Mouse (Mus musculus) embryonic facial prominence, embryonic 14.5 days (tissue): Measurements from ENCODE around the gene Becn1. TPM values are rescaled to one million over a fixed set of nuclear protein-coding genes. Genes with fewer than 3 reads are reported as not detected.

Experiments
- ATAC-seq: fragments of 200-750 bp; cut with Nextera tagmentation; 2 replicates; pipeline ENCODE4 v1.8.0; 2017; ENCODE audit warnings: low read depth, moderate number of reproducible peaks, moderate TSS enrichment
- DNase-seq: peaks from one replicate; pipeline ENCODE4 v3.0.0-alpha.2; 2015; ENCODE audit warnings: low spot score
- H3K27ac ChIP-seq: fragments of 300-500 bp; sonication (generic); replicated peaks from 2 replicates; pipeline ENCODE4 v1.5.1; 2014; ENCODE audit warnings: low read depth, mild to moderate bottlenecking, low read length, moderate library complexity
- H3K27me3 ChIP-seq: fragments of 300-500 bp; sonication (generic); replicated peaks from 2 replicates; pipeline ENCODE4 v1.6.1; 2014; ENCODE audit warnings: low read length; ENCODE audit not compliant: control insufficient read depth, insufficient read depth
- H3K36me3 ChIP-seq: fragments of 300-500 bp; sonication (generic); 2 replicates; pipeline ENCODE4 v1.6.1; 2014; ENCODE audit warnings: low read length, mixed read lengths; ENCODE audit not compliant: control insufficient read depth, insufficient read depth
- H3K4me1 ChIP-seq: fragments of 300-500 bp; sonication (generic); 2 replicates; pipeline ENCODE4 v1.6.1; 2014; ENCODE audit warnings: antibody characterized with exemption, low read length; ENCODE audit not compliant: control insufficient read depth, insufficient read depth
- H3K4me2 ChIP-seq: fragments of 300-500 bp; sonication (generic); 2 replicates; pipeline ENCODE4 v1.6.1; 2014; ENCODE audit warnings: low read depth, mild to moderate bottlenecking, low read length, moderate library complexity, mixed read lengths
- H3K4me3 ChIP-seq: fragments of 300-500 bp; sonication (generic); 2 replicates; pipeline ENCODE4 v1.5.1; 2014; ENCODE audit warnings: low read depth, mild to moderate bottlenecking, low read length
- H3K9ac ChIP-seq: fragments of 300-500 bp; sonication (generic); 2 replicates; pipeline ENCODE4 v1.6.1; 2014; ENCODE audit warnings: low read depth, mild to moderate bottlenecking, low read length, moderate library complexity, mixed read lengths
- H3K9me3 ChIP-seq: fragments of 300-500 bp; sonication (generic); 2 replicates; pipeline ENCODE4 v1.6.1; 2016; ENCODE audit warnings: low read length; ENCODE audit not compliant: control insufficient read depth
- WGBS: fragments of 180-500 bp; shearing (Covaris S2); extraction: QIAGEN DNeasy Blood & Tissue Kit; methylation state at CpG from one replicate; pipeline ENCODE4 v1.1.7; 2014; 5-methylcytosine and 5-hydroxymethylcytosine counted together
- polyA plus RNA-seq: library from polyadenylated mRNA; unstranded; fragments of >200 nt; fragmentation: Nextera tagmentation; extraction: Ambion mirVana; gene quantifications from 2 replicates; pipeline ENCODE4 v1.2.1, GENCODE M21; 2014

Becn1 gene
- polyA plus RNA-seq, 1 experiment from 2014 or later, result 134 TPM

DNA sequence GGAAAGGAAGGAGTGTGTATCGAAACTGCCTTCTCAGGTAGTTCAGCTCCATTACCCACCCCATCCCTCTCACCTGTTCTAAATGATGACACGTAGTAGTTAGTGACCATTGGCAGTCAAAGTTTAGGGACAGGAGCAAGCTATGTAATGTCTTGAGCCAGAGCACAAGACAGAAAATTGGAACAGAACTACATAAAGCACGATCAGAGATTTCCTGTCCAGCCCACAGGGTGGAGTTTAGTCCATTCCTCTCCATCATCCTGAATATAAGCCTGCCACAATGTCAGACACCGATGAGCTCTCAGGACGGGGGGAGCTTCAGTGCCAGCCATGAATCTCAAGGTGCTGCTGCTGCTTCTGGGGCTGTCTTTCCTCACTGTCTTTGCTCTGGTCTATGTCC, 22.7 kb upstream of the Becn1 start, which contains the start of gene Aoc2:
Gene Aoc2 (plus strand): TSS at position 301 of the 400 bp plus-strand sequence.
- no peak within 1 kb of the TSS for H3K4me2 ChIP-seq
- no peaks in the 10 kb centered on the region for H3K27me3 ChIP-seq
- H3K27ac ChIP-seq, result no peak within 1 kb of the TSS
- peaks cover 64% of the 10 kb centered on the region for H3K36me3 ChIP-seq
- no peak within 1 kb of the TSS for H3K4me3 ChIP-seq
- no peaks in the 10 kb centered on the region for H3K4me1 ChIP-seq
- no peaks in the 10 kb centered on the region for H3K9me3 ChIP-seq
- ATAC-seq (no peak), DNase-seq (no peak)
- 93% methylated on average over 5 of the region's 5 CpGs for WGBS
- no peak within 1 kb of the TSS for H3K9ac ChIP-seq

- Histone ChIP-seq H3K4me2 (no peak overlapping the region), H3K36me3 (peaks cover 76% of the 10 kb centered on the region), H3K4me1 (no peaks in the 10 kb centered on the region), H3K9ac (no peak overlapping the region), H3K27ac (no peak overlapping the region), H3K27me3 (no peaks in the 10 kb centered on the region), H3K4me3 (no peak overlapping the region), H3K9me3 (no peaks in the 10 kb centered on the region)
- peak; percentile 64 for ATAC-seq
- DNase-seq, result peak; percentile 81
- WGBS, result 20% methylated on average over 4 of the region's 4 CpGs
Measured at GRCm38 (mm10) chr11:101323609-101324008, 21.5 kb upstream of the Becn1 start.

DNA sequence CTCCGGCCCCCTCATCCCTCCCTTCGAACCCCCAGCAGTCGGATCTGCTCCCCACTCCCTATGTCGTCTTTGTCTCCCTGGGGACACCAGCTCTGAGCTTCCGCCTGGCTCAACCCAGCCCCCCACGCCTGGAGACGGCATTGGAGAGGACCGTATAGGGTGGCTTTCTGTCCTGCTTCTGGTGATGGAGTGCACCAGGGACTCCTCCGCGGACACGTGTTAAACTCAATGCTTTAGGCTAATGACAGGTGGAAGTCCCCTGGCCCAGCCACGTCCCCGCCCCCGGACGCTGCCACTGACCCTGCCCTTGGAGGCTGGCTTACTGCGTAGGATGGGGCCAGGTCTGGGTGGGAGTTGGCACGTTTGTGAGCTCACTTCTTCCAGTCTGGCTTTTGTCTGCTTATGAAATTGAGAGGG, 14.4 kb upstream of the Becn1 start:
- Histone ChIP-seq H3K27me3 (no peaks in the 10 kb centered on the region), H3K9ac (peak overlapping the region; percentile 87), H3K4me3 (peak overlapping the region; percentile 96), H3K4me2 (peak overlapping the region; percentile 90), H3K27ac (peak overlapping the region; percentile 82), H3K4me1 (peaks cover 5% of the 10 kb centered on the region; the same call in 1 of the 2 replicates), H3K9me3 (no peaks in the 10 kb centered on the region), H3K36me3 (peaks cover 39% of the 10 kb centered on the region)
- WGBS, result 0% methylated on average over 17 of the region's 17 CpGs
- DNase-seq, result peak; percentile 39
- peak; percentile 35 for ATAC-seq

DNA sequence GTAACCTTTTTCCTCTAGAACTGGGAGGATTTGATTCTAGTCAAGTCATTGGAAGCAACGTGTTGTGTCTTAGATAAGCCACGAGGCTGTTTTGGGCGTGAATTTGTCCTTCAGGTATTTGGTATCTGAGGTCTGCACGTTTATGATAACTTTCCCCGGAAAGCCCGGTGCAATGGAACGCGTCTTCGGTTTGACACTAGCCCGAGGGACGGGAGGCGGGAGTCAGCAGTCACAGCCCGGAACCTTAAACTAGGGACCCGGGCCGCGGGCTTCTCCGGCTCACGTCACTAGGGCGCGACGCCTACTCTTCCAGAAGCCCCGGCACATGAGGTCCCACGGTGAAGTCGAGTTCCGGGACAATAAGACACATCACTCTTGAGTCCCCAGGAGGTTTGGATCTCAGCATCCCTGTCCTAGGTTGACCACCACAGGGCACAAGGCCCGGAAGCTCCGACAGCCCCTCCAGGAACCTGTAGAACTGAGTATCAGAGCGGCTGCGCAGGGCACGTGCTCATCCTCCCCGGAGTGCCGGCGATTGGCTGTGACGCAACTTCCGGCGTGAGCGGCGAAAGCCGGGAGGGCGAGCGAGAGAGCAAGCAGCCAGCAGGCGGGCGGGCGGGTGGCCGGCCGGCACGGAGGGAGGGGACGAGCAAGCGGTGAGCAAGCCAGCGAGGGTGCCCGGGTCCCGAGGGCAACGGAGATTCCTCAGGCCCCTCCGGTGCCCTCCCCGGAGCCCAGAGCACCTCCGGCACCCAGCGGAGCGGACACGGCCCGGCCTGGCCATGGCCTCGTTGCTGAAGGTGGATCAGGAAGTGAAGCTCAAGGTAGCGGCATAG, 13.8 kb upstream of the Becn1 start, which contains the start of gene Psme3:
Gene Psme3 (plus strand): TSS at position 549 of the 836 bp plus-strand sequence.
- no peaks in the 10 kb centered on the region for H3K9me3 ChIP-seq
- peaks cover 33% of the 10 kb centered on the region for H3K36me3 ChIP-seq
- peak within 1 kb of the TSS; percentile 87 for H3K9ac ChIP-seq
- H3K4me1 ChIP-seq, result peaks cover 5% of the 10 kb centered on the region; the same call in 1 of the 2 replicates
- no peaks in the 10 kb centered on the region for H3K27me3 ChIP-seq
- H3K4me2 ChIP-seq, result peak within 1 kb of the TSS; percentile 90
- DNase-seq (peak; percentile 94), ATAC-seq (peak; percentile 93)
- H3K4me3 ChIP-seq, result peak within 1 kb of the TSS; percentile 96
- WGBS, result under 1% methylated on average over 38 of the region's 62 CpGs
- H3K27ac ChIP-seq, result peak within 1 kb of the TSS; percentile 82

- H3K9me3 ChIP-seq, result no peaks in the 10 kb centered on the region
- peaks cover 5% of the 10 kb centered on the region; the same call in 1 of the 2 replicates for H3K4me1 ChIP-seq
- peak overlapping the region; percentile 82 for H3K27ac ChIP-seq
- WGBS, result 82% methylated on average over 8 of the region's 8 CpGs
- peak overlapping the region; percentile 90 for H3K4me2 ChIP-seq
- peak overlapping the region; percentile 87 for H3K9ac ChIP-seq
- peaks cover 25% of the 10 kb centered on the region for H3K36me3 ChIP-seq
- DNase-seq (no peak), ATAC-seq (no peak)
- H3K4me3 ChIP-seq, result peak overlapping the region; percentile 96
- H3K27me3 ChIP-seq, result no peaks in the 10 kb centered on the region
Measured at GRCm38 (mm10) chr11:101315082-101315650, 13.1 kb upstream of the Becn1 start.

DNA sequence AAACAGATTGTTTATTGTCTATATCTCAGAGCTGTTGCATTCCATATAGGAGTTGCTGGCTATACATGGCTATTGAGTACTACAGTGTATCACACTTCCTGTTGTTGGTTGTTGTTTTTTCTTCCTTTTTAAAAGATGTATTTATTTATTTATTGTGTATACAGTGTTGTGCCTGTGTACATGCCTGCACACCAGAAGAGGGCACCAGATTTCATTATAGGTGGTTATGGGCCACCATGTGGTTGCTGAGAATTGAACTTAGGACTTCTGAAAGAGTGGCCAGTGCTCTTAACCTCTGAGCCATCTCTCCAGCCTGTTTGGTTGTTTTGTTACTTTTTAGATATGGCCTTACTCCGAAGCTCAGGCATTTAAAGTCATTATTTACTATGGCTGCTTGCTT, 12.5 kb upstream of the Becn1 start:
- ATAC-seq (no peak), DNase-seq (no peak)
- Histone ChIP-seq H3K4me2 (no peak overlapping the region), H3K4me3 (no peak overlapping the region), H3K4me1 (peaks cover 5% of the 10 kb centered on the region; the same call in 1 of the 2 replicates), H3K9ac (no peak overlapping the region), H3K36me3 (peaks cover 19% of the 10 kb centered on the region), H3K27me3 (no peaks in the 10 kb centered on the region), H3K9me3 (no peaks in the 10 kb centered on the region), H3K27ac (no peak overlapping the region)
- WGBS, result 93% methylated on average over 1 of the region's 1 CpGs

- H3K4me2 ChIP-seq, result no peak overlapping the region
- H3K27ac ChIP-seq, result no peak overlapping the region
- H3K36me3 ChIP-seq, result no peaks in the 10 kb centered on the region
- no peak overlapping the region for H3K4me3 ChIP-seq
- ATAC-seq (no peak), DNase-seq (no peak)
- no peaks in the 10 kb centered on the region for H3K9me3 ChIP-seq
- no peak overlapping the region for H3K9ac ChIP-seq
- peaks cover 4% of the 10 kb centered on the region; the same call in 1 of the 2 replicates for H3K4me1 ChIP-seq
- H3K27me3 ChIP-seq, result no peaks in the 10 kb centered on the region; the same call in 1 of the 2 replicates
- 68% methylated on average over 3 of the region's 3 CpGs for WGBS
Measured at GRCm38 (mm10) chr11:101312150-101312549, 10.1 kb upstream of the Becn1 start.

- no peaks in the 10 kb centered on the region for H3K4me1 ChIP-seq
- H3K27me3 ChIP-seq, result no peaks in the 10 kb centered on the region; the same call in 1 of the 2 replicates
- no peaks in the 10 kb centered on the region for H3K9me3 ChIP-seq
- DNase-seq (no peak), ATAC-seq (no peak)
- no peak overlapping the region for H3K4me2 ChIP-seq
- H3K36me3 ChIP-seq, result no peaks in the 10 kb centered on the region
- 83% methylated on average over 3 of the region's 3 CpGs for WGBS
- H3K27ac ChIP-seq, result no peak overlapping the region
- H3K4me3 ChIP-seq, result no peak overlapping the region
- no peak overlapping the region for H3K9ac ChIP-seq
Measured at GRCm38 (mm10) chr11:101311083-101311482, 9.0 kb upstream of the Becn1 start.
